Mouse (Mus musculus): Measurements from ENCODE around the gene Tiam1.

GRCm38 (mm10) chr16:89950251-89950650 is 193.3 kb downstream of the Tiam1 start:
- no peak for TF ChIP-seq CTCF (IDR thresholded peaks at IDR 0.05; ENCODE audit: low read depth, low read length)
- TF ChIP-seq POLR2A (IDR thresholded peaks at IDR 0.05; ENCODE audit: extremely low read depth, insufficient read depth, low read length): no peak
